Mouse (Mus musculus) lung, postnatal 14 days (tissue): ENCODE measurements around the gene Vipr1.

Experiments
- DNase-seq: peaks from one replicate; pipeline ENCODE4 v3.0.0; 2021

The Vipr1 gene

DNA sequence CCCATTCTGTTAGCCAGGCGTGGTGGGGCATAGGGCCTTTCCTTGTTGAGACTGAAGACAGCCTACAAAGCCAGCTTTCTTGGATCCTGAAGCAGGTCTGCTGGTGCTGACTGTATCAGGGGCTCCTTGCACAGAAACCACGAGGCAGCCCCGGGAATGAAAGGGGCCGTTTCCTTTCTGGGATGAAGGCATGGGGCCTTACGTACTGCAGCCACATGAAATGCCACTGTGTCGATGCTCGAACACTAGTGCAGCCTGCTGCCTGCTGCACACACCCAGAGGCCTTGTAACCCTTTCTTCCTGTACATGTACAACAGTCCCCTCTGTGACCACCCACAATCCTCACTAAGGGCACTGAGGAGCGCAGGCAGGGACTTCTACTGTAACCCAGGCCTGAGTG lies 38.7 kb downstream of the Vipr1 start:
- no peak for DNase-seq

DNA sequence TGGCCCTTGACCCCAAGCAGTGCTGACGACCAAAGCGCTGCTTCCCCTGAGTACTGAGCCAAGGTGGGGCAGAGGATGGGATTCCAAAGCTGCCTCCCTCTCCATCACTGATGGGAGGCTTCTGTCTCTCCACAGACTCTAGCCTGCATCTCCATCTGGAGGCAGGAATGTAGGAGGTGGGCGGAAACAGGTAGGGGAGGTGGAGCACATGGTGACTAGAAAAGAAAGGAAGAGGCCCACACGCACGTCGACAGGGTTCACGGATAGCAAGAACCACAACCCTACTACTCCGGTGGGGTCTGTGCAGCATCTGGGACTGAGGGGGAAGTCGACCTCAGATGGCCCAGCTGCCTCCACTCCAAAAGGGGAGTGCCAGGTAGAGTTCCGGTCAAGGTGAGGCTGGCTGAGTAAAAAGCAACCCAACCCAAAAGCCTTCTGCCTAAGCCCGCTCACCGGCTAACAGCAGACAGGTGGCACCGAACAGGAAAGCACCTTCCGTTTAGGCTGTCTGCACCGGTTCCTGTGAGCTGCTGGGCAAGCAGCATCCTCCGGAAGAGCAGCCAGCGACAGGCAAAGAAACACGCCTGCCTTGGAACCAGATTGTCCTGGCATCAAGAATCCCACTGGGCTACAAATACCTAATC lies 39.6 kb downstream of the Vipr1 start:
- no peak for DNase-seq

DNA sequence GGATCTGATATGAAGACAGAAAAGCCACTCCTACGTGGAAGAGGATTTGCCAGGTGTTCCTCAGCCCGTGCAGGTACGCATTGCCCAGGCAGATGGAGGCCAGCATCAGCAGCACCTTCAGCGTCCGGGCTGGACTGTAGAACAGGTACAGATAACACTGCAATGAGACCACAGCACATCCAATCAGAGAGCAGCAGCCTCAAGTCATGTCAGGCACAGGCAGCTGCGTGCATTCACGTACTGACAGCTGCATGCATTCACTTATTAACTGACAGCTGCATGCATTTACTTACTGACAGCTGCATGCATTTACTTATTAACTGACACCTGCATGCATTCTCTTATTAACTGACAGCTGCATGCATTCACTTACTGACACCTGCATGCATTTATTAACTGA lies 42.2 kb downstream of the Vipr1 start:
- DNase-seq: no peak

DNA sequence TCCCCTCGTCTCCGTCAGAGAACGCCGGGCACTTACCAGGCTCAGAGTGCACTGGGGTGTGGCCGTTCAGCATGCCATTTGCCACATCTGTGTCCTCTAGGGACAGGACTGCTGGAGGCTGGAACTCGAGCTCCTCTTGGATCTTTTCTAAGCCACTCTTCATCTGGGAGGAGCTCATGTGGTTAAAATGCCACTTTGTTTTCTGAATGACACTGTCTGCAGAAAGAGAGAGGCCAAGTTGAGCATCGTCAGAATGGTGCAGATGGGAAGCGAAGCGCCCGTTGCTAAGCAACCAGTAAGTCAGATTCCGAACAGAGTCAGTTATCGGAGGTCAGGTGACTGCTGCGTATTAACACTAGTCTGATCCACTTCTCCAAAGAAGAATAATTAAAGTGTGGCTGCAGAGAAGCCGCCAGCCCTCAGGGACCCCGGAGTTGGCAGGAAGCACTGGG lies 47.7 kb downstream of the Vipr1 start:
- no peak for DNase-seq

DNA sequence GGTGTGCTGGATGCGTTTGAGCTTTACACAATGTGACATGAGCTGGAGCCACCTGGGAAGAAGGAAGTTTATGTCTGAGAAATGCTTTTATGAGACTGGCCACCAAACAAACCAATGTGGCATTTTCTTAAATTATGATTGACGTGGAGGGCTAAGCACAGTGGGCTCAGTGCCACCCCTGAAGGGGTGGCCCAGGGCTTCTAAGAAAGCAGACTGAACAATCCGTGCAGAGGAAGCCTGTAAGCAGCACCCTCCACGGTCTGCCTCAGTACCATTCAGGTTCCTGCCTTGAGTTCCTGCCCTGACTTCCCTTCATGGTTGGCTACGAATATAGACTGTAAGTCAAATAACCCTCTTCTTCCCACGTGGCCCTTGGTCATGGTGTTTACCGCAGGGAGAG lies 48.2 kb downstream of the Vipr1 start:
- DNase-seq: no peak

DNA sequence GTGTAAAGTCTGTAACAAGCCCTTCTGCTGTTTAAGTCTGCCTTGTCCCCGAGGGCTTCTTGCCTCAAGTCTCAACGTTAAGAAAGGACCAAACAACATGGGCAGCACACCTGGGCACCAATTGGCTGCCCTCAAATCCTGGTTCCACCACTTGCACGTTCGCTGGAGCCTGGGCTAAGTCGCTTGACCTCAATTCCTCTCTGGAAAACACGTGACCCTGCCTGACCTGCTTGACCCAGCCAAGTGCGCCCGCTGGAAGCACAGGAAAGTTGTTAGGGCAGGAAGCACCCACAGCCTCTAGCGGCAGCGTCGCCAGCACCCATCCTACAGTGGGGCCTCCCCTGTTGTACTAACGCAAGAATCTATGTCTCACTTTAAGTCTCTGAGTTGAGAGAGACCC lies 52.2 kb downstream of the Vipr1 start:
- DNase-seq: no peak

DNA sequence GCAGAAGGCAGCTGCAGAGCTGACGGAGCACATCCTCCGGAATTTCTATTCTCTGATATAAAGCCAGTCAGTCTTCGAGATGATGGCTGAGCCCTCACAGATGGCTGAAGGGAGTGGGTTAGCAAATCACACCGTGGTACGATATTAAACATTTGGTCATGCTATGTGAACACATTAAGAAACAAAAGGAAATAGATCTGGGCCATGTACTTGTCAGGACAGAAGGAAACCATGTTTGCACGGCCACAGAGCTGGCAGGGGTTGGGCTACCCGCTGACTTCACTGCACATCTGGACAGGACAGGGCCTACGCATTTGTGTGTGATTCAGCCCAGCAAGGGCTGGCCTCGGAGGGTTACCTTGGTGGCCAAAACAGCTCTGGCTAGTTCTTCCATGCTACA lies 54.1 kb downstream of the Vipr1 start:
- DNase-seq: no peak

DNA sequence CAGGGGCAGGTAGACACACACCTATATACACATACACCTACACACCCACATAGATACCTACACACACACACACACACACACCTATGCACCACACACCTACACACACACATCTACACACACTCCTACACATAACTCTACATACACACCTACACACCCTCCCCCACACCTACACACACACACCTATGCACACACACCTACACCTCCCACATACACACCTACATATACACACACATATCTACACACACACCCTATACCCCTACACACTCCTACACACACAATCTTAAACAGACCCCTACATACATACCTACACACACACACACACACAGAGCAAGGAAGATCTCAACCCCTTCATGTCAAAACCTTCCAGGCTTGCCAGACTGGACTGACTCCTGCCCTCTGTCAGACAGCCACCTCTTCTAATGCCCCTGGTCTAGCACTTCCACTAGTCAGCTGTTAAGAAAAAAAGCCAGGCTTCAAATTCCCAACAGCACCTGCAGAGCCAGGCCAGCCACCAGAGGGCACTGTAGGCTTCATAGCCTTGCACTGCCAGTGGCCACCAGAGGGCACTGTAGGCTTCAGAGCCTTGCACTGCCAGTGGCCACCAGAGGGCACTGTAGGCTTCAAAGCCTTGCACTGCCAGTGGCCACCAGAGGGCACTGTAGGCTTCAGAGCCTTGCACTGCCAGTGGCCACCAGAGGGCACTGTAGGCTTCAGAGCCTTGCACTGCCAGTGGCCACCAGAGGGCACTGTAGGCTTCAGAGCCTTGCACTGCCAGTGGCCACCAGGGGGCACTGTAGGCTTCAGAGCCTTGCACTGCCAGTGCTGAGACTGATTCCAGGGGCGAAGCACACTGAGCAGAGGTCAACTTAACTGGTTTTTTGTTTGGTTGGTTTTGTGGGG lies 54.9 kb downstream of the Vipr1 start:
- peak; percentile 81 for DNase-seq

DNA sequence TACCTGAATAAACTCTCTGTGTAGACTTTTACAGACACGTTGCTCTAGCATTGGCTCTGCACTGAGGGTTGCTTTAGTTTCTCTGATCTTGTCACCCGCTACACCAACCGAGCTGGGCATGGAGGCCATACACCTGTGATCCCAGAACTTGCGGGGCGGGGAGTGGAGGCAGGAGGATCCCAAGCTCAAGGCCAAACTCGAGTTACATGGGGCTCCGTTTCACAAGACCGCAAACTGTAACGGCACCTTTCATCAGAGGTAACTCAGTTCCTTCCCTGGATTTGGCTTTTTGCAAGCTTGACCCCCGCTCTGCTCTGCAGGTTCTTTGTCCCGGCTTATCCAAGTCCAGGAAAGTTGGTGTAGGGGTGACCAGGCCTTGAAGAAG lies 61.7 kb downstream of the Vipr1 start:
- DNase-seq: no peak

DNA sequence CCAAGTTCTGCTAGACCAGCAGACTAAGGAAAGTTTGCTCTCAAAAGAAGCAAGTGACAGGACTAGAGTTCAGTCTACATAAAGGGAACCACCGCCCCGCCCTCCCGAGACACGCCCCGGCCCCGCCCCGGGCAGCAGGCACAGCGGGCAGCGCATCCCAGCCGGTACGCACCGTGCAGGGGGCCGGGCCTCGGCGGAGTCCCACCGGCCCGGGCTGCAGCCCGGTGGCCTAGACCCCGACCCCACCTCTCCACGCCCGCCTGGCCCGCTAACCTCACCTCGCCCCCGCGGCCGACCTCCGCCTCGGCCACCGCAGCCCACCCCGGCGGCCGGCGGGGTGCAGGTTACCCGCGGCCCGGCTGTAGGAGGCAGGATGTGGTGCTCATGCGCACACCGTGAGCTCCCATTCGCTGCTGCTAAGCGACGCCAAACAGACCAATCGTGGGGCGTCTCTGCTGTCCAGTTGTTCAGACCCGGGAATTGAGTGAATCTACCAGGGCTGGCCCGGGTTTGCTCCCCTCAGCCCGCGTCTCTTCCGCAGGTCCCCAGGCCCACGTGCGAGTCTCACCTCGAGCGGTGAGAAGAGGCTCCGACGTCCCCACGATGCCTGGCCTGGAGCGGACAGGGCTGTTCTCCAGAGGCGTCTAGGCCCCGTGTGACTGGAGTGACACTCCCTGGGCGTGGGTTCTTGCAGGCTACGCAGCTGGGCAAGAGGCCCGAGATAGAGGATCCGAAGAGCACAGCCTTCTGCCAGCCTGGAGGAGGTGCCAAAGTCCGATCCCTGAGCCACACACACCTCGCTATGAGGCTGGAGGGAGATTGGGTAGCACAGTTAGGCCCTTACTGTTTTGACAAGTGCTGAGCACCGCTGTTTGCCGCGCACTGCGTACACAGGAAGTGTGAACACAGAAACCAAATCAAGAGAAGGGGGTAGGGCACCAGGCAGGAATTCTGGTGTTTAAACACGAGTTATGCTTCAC lies 62.4 kb downstream of the Vipr1 start, which contains the start of gene Sec22c:
Gene Sec22c (minus strand): TSS at position 845 of the 980 bp plus-strand sequence.
- peak; percentile 90 for DNase-seq

DNA sequence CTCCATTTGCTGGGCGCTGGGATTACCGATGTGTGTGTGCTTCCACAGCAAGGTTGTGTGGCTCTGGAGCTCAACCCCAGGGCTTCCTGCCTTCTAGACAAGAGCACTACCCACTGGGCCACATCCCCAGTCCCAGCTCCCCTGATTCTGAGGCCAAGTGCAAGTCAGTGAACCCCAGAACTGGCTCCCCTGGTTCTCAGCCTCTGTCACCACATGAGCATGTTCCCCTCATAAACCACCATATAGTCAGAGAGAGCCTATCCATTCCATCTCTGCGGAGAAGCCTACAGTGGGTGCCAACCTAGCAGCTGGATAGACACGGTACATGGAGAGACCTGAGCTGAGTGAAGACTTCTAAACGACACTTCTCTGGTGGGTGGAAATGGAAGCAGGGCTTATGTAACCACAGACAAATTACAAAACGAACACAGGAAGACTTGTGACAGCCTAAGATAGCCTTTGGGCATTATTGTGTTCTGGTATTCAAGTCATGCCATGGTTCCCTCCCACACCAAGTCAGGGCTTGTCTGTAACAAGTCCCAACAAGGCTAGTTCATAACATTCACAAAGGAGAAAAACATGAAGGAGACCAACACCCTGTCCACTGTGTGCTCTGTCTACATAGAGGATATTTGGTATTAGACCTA lies 63.6 kb downstream of the Vipr1 start:
- no peak for DNase-seq

DNA sequence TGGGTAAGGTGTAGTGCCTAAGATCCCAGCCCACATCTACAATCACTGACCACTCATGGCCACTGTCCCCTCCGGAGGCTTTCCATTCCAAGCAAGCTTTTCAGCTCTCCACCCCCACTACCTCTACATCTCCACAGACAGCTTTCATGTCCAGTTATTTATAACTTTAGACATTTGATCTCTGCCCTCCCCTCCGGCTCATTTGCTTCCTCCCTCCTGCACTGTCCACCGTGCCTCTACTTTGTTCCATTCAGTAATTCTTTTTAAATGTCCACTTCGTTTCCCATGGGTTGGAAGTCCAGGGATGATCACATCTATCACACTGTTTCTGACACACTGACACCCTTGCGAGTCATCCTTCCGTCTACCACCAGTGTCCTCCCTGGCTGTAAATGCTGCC lies 65.3 kb downstream of the Vipr1 start:
- DNase-seq: no peak

DNA sequence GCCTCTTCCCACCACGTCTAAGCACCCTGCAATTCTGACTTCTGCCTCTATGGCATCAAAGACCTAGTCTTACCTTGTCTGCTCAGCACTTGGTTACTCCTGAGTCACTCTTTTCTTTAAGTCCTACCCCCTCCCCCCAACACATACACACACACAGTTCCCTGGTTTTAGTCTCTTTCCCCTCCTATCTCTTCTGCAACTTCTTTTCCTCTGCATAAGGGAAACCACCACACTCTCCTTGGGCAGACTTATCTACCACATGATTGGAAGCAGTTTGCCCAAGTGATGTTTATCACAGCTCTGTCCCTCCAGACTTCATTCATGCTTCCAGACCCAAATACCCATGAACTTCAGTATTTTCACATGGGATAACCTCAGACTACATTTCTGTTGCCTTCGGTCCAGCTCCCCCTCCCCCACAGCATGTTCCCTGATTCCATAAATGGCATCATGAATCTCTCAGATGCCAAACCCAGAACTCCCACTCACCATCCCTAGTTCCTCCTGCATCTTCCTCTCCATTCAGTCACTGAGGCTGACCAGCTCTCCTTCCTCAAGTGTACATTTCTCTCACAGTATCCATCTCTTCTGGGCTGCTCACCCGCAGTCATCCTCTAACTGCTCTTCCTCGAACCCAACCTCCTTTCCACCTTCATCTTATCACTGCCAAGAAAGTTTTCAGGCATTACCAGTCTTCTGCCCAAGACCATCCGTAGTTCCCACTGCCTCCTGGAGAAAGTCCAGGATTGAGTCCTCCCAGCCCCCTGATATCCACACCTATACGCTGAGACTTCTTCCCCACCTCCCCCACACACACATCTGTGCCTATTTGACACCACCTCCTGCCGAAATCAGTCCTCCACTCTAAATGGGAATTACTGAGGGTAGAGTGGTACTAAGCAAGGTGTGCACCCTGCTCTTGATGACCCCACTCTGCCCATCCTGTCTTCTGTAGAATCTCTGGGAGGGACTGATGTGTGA lies 66.3 kb downstream of the Vipr1 start:
- DNase-seq: no peak

DNA sequence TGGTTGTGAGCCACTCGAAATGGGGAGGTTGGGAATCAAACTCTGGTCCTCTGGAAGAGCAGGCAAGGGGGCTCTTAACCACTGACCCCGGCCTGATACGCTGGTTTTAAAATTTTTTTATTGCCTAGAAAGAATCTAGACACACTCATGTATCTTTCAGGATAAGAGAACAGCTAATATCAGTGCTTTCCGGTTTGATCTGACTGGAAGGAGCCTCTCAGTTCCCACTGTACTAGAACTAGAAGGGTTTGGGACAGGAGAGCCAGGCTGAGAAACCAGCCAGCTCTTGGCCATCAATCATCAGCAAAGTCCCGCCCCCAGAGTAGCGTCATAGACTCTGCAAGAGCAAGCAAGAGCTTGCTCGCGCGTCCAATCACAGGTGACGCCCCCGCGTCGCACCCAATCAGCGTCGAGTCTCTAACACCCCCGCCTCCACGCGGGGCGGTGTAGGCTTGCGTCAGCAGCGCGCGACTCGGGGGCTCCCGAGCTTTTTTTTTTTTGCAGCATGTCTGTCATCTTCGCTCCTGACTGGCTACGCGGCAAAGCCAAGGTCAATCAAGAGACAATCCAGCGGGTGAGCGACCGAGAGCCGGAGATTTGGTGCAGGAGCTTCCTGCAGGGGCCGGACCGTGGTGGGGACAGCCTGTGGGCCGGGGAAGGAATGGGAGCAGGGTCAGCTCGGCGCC lies 67.5 kb downstream of the Vipr1 start, which contains the start of gene Ss18l2:
Gene Ss18l2 (plus strand): TSS at position 432 of the 686 bp plus-strand sequence.
- peak; percentile 99 for DNase-seq

DNA sequence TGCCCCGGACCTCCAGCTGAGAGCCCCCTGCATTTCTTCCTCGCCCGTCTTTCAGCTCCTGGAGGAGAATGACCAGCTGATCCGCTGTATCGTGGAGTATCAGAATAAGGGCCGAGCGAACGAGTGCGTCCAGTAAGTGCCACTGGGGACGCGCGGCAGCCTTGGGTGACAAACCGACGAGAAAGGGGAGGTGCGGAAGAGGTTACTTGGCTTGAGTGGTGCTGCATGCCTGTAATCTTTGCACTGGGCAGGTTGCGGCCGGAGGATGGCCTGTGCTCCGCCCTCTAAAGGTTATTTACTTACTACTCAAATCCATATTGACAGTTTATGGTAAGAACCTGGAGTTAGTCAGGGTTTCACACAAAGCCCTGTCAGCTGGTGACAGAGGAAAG lies 68.1 kb downstream of the Vipr1 start:
- DNase-seq: peak; percentile 43

DNA sequence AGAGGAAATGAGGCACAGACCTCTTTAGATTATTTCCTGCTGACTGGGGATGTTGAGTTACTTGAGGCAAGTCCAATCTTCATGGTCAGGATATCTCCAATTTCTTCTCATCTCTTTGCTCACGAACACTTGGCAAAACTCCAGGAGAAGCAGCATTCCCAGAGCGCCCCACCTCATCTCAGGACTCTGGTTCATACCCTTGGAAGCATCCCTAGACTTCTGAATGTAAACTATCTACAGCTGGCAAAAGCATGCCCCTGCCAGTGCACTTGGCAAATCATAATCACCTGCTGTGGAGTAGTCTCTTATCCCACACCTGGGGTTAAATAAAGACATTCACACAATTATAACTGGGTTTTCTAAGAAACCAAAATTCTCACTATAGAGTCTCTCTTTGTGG lies 74.5 kb downstream of the Vipr1 start:
- DNase-seq: no peak

DNA sequence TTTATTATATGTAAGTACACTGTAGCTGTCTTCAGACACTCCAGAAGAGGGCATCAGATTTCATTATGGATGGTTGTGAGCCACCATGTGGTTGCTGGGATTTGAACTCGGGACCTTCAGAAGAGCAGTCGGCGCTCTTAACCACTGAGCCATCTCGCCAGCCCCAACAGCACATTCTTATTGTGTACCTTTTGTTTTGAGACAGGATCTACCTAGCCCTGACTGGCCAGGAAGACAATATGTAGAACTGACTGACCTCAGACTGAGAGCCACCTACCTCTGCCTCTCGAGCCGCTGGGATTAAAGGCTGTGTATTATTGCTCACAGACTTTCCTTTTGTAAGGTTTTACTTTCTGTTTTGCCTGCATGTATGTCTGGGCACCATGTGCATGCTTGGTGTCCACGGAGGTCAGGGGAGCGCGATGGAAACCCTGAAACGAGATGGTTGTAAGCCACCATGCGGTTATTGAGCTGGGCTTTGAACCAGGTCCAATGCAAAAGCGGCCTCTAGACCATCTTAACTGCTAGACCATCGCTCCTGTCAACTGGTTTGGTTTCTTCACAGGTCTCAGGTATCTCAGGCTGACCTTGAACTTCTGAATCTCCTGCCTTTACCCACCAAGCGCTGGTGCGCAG lies 75.7 kb downstream of the Vipr1 start:
- DNase-seq: no peak

DNA sequence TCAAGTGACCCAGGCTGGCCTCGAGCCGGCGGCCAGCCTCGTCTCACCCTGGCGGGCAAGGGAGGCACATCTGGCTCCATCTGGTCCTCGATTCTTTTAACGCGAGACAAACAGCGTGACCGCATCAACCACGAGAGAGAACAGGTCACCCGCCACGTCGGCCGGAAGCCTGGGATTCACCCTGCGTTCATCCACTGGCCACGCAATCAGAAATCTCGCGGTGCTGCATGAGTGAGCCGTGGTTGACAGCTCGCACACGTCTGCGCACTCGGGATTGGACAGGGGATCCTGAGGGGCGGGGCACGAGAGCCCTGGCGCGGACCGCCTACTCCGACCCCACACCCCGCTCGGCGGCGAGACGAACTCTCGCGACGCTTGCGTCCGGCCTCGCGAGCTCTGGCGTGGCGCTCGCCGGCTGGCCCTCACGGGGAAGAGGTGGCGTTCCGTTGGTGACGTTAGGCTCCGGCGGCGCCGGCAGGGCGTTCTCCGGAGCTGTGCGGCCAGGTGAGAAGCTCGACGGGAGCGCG lies 76.3 kb downstream of the Vipr1 start, which contains the start of gene Nktr:
Gene Nktr (plus strand): TSS at position 378 of the 527 bp plus-strand sequence.
- DNase-seq: peak; percentile 98
